Mouse (Mus musculus): ENCODE measurements around the gene Hoxa7.

Hoxa7 gene

GRCm38 (mm10) chr6:52253511-52254500, 32.2 kb upstream of the Hoxa7 start:
- DNase-seq (ENCODE audit: low spot score) = peak; percentile 74

- DNase-seq (ENCODE audit: low spot score) = peak; percentile 53
These were observed 31.2 kb upstream of the Hoxa7 start for GRCm38 (mm10) chr6:52252775-52253376.

- peak; percentile 35 for DNase-seq (ENCODE audit: low spot score)
These were observed 30.5 kb upstream of the Hoxa7 start for GRCm38 (mm10) chr6:52252016-52252774.

- no peak for DNase-seq (ENCODE audit: low spot score)
These were observed 29.7 kb upstream of the Hoxa7 start for GRCm38 (mm10) chr6:52251177-52251879.

GRCm38 (mm10) chr6:52249826-52250225, 28.2 kb upstream of the Hoxa7 start:
- no peak for DNase-seq (ENCODE audit: low spot score)

GRCm38 (mm10) chr6:52249415-52249738, 27.7 kb upstream of the Hoxa7 start:
- DNase-seq (ENCODE audit: low spot score) = no peak

GRCm38 (mm10) chr6:52248638-52249414, 27.2 kb upstream of the Hoxa7 start:
- peak; percentile 51 for DNase-seq (ENCODE audit: low spot score)

- peak; percentile 50 for DNase-seq (ENCODE audit: low spot score)
These were observed 26.3 kb upstream of the Hoxa7 start for GRCm38 (mm10) chr6:52247766-52248637.

- DNase-seq (ENCODE audit: low spot score) = no peak
These were observed 25.3 kb upstream of the Hoxa7 start for GRCm38 (mm10) chr6:52246916-52247315.

GRCm38 (mm10) chr6:52246403-52246803, 24.7 kb upstream of the Hoxa7 start:
- DNase-seq (ENCODE audit: low spot score) = peak; percentile 39

- peak; percentile 78 for DNase-seq (ENCODE audit: low spot score)
These were observed 24.1 kb upstream of the Hoxa7 start, which contains the start of gene Hoxa11 for GRCm38 (mm10) chr6:52245757-52246142. TSS of gene Hoxa11 (minus strand) at chr6:52245810.

- peak; percentile 55 for DNase-seq (ENCODE audit: low spot score)
These were observed 23.5 kb upstream of the Hoxa7 start for GRCm38 (mm10) chr6:52245040-52245756.

GRCm38 (mm10) chr6:52244471-52245039, 22.9 kb upstream of the Hoxa7 start:
- DNase-seq (ENCODE audit: low spot score) = no peak

- no peak for DNase-seq (ENCODE audit: low spot score)
These were observed 22.0 kb upstream of the Hoxa7 start for GRCm38 (mm10) chr6:52243681-52244121.

- peak; percentile 23 for DNase-seq (ENCODE audit: low spot score)
These were observed 21.2 kb upstream of the Hoxa7 start for GRCm38 (mm10) chr6:52242801-52243332.

- peak; percentile 5 for DNase-seq (ENCODE audit: low spot score)
These were observed 19.5 kb upstream of the Hoxa7 start for GRCm38 (mm10) chr6:52241001-52241621.

- peak; percentile 94 for DNase-seq (ENCODE audit: low spot score)
These were observed 18.8 kb upstream of the Hoxa7 start, which contains the start of gene Hoxa10 for GRCm38 (mm10) chr6:52240389-52241000. TSS of gene Hoxa10 (minus strand) at chr6:52240854.

All from urinary bladder, postnatal 14 days (tissue).